Mouse (Mus musculus) C2C12 (cell line): Measurements from ENCODE around the gene Ier5l.

Experiments used
- CEBPB ChIP-seq: IDR thresholded peaks from one replicate; pipeline ENCODE4 v1.6.1; 2011; ENCODE audit warnings: low read depth, mild to moderate bottlenecking, control low read depth, moderate library complexity
- CTCF ChIP-seq: IDR thresholded peaks from one replicate; pipeline ENCODE4 v1.5.1; 2011; ENCODE audit not compliant: control insufficient read depth, insufficient read depth, insufficient read length
- MAX ChIP-seq: IDR thresholded peaks from one replicate; pipeline ENCODE4 v1.6.1; 2011; ENCODE audit warnings: mild to moderate bottlenecking, control low read depth
- MYOD1 ChIP-seq: IDR thresholded peaks from one replicate; pipeline ENCODE4 v1.6.1; 2011; ENCODE audit warnings: low read depth; ENCODE audit not compliant: control insufficient read depth, insufficient read length
- USF1 ChIP-seq: IDR thresholded peaks from one replicate; pipeline ENCODE4 v1.6.1; 2011; ENCODE audit warnings: low read depth, mild to moderate bottlenecking, control low read depth, moderate library complexity

GRCm38 (mm10) chr2:30471051-30471450, 3.0 kb downstream of the Ier5l start:
- TF ChIP-seq USF1 (no peak), MAX (no peak), CTCF (no peak), CEBPB (no peak), MYOD1 (no peak)
